Mouse (Mus musculus): Measurements from ENCODE around the gene Fam71f1.

GRCm38 (mm10) chr6:29360211-29360610 is 41.3 kb downstream of the Fam71f1 start:
- no peak for TF ChIP-seq CTCF (IDR thresholded peaks at IDR 0.05; ENCODE audit: low read depth, low read length)
- no peak for TF ChIP-seq GATA1 (IDR thresholded peaks at IDR 0.05; ENCODE audit: borderline replicate concordance, low read length)
- no peak for TF ChIP-seq POLR2AphosphoS5 (IDR thresholded peaks at IDR 0.05; ENCODE audit: insufficient replicate concordance, low read depth, low read length)
- no peak for TF ChIP-seq GATA2 (IDR thresholded peaks at IDR 0.05; ENCODE audit: borderline replicate concordance, low read depth, low read length)
